Mouse (Mus musculus): ENCODE results near the gene B4galnt1. TPM values are rescaled to one million over a fixed set of nuclear protein-coding genes. Genes with fewer than 3 reads are reported as not detected.
"Not testable (repeated sequence)": the region's sequence is repeated elsewhere in the genome, so short reads cannot be mapped to it uniquely, and the experiment has no call there.

B4galnt1 gene
- polyA plus RNA-seq, 1 experiment from 2014 or later = 6.9 TPM

DNA sequence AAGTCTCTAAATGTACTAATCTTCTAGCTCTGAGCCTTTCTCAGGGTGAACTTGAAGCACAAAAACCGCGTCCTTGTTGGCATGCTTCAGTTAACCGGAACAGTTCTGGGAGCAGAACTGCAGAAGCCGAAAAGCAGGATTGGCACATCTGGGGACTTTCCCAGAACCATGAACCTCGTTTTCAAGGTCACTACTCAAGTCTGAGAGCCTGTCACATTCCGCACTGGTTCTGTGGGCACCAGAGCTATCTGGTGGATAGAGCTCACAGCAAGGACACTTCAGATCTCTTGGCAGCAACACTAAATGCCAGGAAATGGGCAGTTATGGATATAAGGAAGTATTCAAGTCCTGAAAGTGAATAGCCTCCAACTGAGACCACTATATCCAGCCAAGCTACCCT lies 17.9 kb upstream of the B4galnt1 start:
- Histone ChIP-seq H3K27me3 (no peaks in the 10 kb centered on the region), H3K4me3 (no peak overlapping the region), H3K4me1 (no peaks in the 10 kb centered on the region), H3K27ac (no peak overlapping the region), H3K9me3 (no peaks in the 10 kb centered on the region), H3K36me3 (no peaks in the 10 kb centered on the region), H3K9ac (no peak overlapping the region), H3K4me2 (replicated peaks) (no peak overlapping the region)
- WGBS = 80% methylated on average over 6 of the region's 6 CpGs
- no peak for ATAC-seq (ENCODE audit: low FRiP score, low read depth)

DNA sequence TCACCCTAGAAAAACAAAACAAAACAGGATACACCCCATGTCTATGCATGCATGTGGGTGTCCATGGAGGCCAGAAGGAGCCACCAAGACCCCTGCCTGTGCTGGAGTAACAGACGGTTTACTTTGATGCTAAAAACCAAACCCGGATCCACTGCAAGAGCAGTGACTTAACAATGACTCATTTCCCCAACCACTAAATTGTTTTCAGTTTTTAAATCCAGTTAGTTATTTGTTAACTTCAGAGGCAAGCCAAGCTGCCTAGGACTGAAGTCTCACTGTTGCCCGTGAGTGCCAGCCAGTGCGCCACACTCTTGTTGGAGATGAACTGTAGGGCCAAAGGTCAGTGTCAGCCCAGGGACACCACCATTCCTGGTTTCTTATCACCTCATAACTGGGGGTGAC lies 14.6 kb upstream of the B4galnt1 start:
- Histone ChIP-seq H3K4me1 (no peaks in the 10 kb centered on the region), H3K9me3 (no peaks in the 10 kb centered on the region), H3K9ac (no peak overlapping the region), H3K27ac (no peak overlapping the region), H3K36me3 (no peaks in the 10 kb centered on the region), H3K4me2 (replicated peaks) (no peak overlapping the region), H3K4me3 (no peak overlapping the region), H3K27me3 (no peaks in the 10 kb centered on the region)
- ATAC-seq (ENCODE audit: low FRiP score, low read depth) = no peak
- 82% methylated on average over 4 of the region's 4 CpGs for WGBS

DNA sequence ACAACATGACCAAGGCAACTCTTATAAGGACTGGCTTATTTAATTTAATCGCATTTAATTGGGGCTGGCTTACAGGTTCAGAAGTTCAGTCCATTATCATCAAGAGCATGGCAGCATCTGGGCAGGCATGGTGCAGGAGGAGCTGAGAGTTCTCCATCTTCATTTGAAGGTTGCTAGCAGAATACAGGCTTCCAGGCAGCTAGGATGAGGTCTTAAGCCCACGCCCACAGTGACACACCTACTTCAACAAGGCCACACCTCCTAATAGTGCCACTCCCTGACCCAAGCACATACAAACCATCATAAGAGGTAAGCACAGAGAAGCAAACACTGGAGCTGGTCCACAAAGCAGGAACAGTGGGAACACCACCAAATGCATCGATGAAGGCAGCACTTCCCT lies 13.8 kb upstream of the B4galnt1 start:
- H3K9me3 ChIP-seq; ATAC-seq (ENCODE audit: low FRiP score, low read depth); H3K4me3 ChIP-seq; H3K4me1 ChIP-seq; H3K27ac ChIP-seq; H3K9ac ChIP-seq; H3K27me3 ChIP-seq; H3K4me2 ChIP-seq (replicated peaks); H3K36me3 ChIP-seq: not testable (repeated sequence)
- 89% methylated on average over 3 of the region's 3 CpGs for WGBS

DNA sequence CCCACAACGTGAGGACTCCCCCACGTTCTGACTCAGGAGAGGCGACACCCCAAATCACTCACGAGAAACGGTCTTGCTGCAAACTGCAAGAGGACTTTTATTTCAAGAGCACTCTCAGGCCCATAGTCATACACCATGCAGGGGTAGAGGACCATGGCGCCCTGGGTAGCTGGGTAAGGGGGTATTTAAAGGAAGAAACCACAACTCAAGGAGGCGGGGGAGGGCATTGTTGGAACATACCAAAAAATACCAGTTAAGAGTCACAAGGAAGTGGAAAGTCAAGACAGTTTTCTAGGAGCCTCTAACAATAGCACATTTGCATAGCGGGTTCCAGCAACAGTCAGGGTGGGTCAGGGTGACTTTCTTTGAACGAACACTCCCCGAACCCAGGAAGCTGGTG lies 12.5 kb upstream of the B4galnt1 start:
- not testable (repeated sequence) for H3K4me2 ChIP-seq (replicated peaks); H3K27me3 ChIP-seq; H3K9me3 ChIP-seq; H3K36me3 ChIP-seq; H3K4me3 ChIP-seq; H3K9ac ChIP-seq; ATAC-seq (ENCODE audit: low FRiP score, low read depth); H3K27ac ChIP-seq; H3K4me1 ChIP-seq
- 89% methylated on average over 10 of the region's 10 CpGs for WGBS

DNA sequence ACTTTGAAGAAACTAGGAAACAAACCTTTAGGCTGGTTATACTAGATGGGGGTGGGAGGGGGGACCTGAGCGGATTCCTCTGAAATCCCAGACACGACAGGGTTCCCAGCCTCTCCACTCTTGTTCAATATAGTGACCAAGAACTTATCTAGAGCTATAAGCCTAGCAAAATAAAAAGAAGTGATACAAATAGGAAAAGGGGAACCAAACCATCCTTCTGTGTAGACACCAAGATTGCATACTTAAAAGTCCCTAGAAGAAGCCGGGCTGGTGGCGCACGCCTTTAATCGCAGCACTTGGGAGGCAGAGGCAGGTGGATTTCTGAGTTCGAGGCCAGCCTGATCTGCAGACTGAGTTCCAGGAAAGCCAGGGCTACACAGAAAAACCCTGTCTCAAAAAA lies 11.7 kb upstream of the B4galnt1 start:
- WGBS = 94% methylated on average over 7 of the region's 7 CpGs

DNA sequence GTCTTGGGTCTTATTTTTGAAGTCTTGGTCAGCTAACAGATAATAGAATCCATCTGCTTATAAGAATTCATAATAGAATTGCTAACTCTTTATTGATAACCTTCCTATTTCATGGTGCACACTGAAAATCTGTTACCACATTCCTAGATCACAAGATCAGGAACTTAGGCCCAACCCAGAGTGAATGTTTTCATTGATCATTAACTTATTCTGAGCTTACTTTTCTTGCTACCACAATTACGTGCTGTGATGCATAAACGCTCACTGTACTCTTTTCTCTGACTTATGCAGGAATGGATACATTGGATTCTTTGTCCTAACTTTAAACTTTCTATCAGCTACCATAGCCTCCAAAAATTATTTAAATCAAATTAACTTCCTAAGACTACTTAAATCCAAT lies 10.8 kb upstream of the B4galnt1 start:
- Histone ChIP-seq H3K27me3 (no peaks in the 10 kb centered on the region), H3K27ac (no peak overlapping the region), H3K9ac (no peak overlapping the region), H3K4me2 (replicated peaks) (no peak overlapping the region), H3K36me3 (no peaks in the 10 kb centered on the region), H3K4me3 (no peak overlapping the region), H3K4me1 (no peaks in the 10 kb centered on the region), H3K9me3 (no peaks in the 10 kb centered on the region)
- no peak for ATAC-seq (ENCODE audit: low FRiP score, low read depth)
- 90% methylated on average over 2 of the region's 2 CpGs for WGBS

More for the DNA sequence above, 11.7 kb upstream of the B4galnt1 start:
- no peak overlapping the region for H3K27ac ChIP-seq
- H3K9ac ChIP-seq = no peak overlapping the region
- no peaks in the 10 kb centered on the region for H3K4me1 ChIP-seq
- H3K27me3 ChIP-seq = no peaks in the 10 kb centered on the region
- H3K4me3 ChIP-seq = no peak overlapping the region
- H3K9me3 ChIP-seq = no peaks in the 10 kb centered on the region
- ATAC-seq (ENCODE audit: low FRiP score, low read depth) = no peak
- no peaks in the 10 kb centered on the region for H3K36me3 ChIP-seq
- H3K4me2 ChIP-seq (replicated peaks) = no peak overlapping the region

DNA sequence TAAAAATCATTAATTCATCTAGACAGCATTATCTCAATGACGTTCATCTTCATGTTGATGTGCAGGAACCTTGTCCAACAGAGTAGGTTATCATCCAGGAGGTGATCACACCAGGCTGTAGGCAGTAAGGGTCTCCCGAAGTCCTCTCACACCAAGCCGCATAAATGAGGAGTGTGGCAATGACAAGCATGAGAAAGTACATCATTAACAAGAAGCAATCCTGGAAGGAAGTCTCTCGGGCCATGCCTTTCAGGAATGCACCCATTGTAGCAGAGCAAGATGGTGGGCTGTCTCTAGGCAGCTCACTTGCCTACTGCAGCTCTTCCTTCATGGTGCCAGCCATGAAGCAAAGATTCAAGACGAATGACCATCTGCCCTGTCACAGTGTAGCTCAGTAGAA lies 10.4 kb upstream of the B4galnt1 start:
- Histone ChIP-seq H3K27me3 (no peaks in the 10 kb centered on the region), H3K4me1 (no peaks in the 10 kb centered on the region), H3K36me3 (no peaks in the 10 kb centered on the region), H3K4me2 (replicated peaks) (no peak overlapping the region), H3K4me3 (no peak overlapping the region), H3K9ac (no peak overlapping the region), H3K27ac (no peak overlapping the region), H3K9me3 (no peaks in the 10 kb centered on the region)
- ATAC-seq (ENCODE audit: low FRiP score, low read depth) = no peak
- 84% methylated on average over 5 of the region's 5 CpGs for WGBS

DNA sequence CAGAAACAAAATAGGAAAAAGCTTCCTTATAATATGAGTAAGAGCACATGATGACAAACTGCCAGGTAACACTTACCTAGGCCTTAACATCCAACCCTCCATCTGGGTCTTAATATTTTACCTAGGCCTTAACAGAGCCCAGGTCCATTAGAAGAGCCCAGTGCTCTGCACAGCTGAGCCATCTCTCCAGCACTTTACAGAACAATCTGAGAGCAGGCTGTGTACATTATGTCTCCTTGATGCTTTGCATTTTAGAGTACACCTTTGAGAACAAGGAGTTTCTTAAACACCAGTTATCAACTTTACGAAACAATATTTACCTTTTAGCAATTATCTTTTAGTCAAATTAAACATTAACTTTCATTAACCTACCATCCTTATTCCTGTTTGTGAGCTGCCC lies 8.9 kb upstream of the B4galnt1 start:
- no peak overlapping the region for H3K4me3 ChIP-seq
- H3K27me3 ChIP-seq = 0 out of 2 replicates have a peak, but pooled peaks cover 4% of the 10 kb centered on the region
- ATAC-seq (ENCODE audit: low FRiP score, low read depth) = no peak
- no peak overlapping the region for H3K4me2 ChIP-seq (replicated peaks)
- H3K27ac ChIP-seq = no peak overlapping the region
- H3K9ac ChIP-seq = no peak overlapping the region
- 98% methylated on average over 1 of the region's 1 CpGs for WGBS
- no peaks in the 10 kb centered on the region for H3K9me3 ChIP-seq
- H3K4me1 ChIP-seq = no peaks in the 10 kb centered on the region
- H3K36me3 ChIP-seq = no peaks in the 10 kb centered on the region

DNA sequence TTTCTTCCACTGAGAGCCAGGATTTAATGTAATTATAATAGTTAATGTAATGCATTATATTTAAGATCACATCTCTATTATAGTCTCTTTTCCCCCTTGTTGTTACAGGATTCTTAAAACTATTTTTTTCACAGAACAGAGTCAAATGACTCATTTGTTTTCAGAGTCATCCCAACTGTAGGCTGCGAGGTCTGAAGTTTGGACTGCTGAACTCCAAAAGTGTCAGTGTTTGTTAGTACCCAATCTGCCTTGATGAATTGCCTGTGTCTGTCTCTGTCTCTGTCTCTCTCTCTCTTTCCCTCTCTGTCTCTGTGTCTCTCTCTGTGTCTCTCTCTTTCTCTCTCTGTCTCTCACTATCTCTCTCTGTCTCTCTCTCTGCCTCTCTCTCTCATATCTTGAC lies 8.5 kb upstream of the B4galnt1 start:
- no peak overlapping the region for H3K27ac ChIP-seq
- 77% methylated on average over 1 of the region's 1 CpGs for WGBS
- H3K9me3 ChIP-seq = no peaks in the 10 kb centered on the region
- 0 out of 2 replicates have a peak, but pooled peaks cover 4% of the 10 kb centered on the region for H3K27me3 ChIP-seq
- no peaks in the 10 kb centered on the region for H3K4me1 ChIP-seq
- no peak for ATAC-seq (ENCODE audit: low FRiP score, low read depth)
- no peak overlapping the region for H3K9ac ChIP-seq
- no peak overlapping the region for H3K4me2 ChIP-seq (replicated peaks)
- no peaks in the 10 kb centered on the region for H3K36me3 ChIP-seq
- no peak overlapping the region for H3K4me3 ChIP-seq

DNA sequence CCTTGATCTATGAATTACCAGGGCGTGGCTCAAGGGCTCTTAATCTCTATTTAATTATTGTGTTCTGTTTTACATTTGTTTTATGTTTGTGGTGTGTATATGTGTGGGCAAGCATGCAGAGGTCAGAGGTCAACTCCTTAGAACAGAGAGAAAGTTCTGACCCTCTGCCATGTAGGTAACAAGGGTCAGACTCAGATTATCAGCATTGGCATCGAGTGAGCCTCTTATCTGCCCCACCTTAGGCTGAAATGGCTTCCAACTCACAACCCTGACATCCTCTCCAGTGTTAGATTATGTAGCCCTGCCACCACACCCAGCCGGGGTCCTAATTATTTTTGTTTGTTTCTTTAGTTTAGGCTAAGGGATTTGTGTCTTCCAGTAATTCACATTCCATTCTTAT lies 6.6 kb upstream of the B4galnt1 start:
- ATAC-seq (ENCODE audit: low FRiP score, low read depth) = no peak
- no peaks in the 10 kb centered on the region for H3K4me1 ChIP-seq
- 65% methylated on average over 3 of the region's 3 CpGs for WGBS

DNA sequence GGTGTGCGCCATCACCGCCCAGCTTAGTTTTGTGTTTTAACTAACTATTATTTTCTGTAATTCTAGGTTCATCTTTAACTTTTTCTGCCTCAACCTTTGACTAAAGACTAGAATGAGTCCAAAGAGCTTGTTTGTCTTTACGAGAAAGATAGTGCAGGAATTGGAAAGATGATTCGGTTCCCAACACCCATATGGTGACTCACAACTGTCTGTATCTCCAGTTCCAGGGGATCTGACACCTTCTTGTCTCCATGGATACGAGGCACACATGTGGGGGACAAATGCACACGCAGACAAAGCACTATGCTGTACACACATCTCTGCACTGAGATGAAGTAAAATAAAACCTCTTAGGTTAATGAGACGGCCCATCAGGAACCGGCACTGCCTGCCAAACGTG lies 4.9 kb upstream of the B4galnt1 start:
- no peaks in the 10 kb centered on the region for H3K4me1 ChIP-seq
- no peak overlapping the region for H3K4me3 ChIP-seq
- H3K27me3 ChIP-seq = peaks cover 25% of the 10 kb centered on the region
- no peak for ATAC-seq (ENCODE audit: low FRiP score, low read depth)
- H3K36me3 ChIP-seq = no peaks in the 10 kb centered on the region
- WGBS = 81% methylated on average over 9 of the region's 9 CpGs
- H3K27ac ChIP-seq = no peak overlapping the region
- H3K9ac ChIP-seq = no peak overlapping the region
- no peak overlapping the region for H3K4me2 ChIP-seq (replicated peaks)
- H3K9me3 ChIP-seq = no peaks in the 10 kb centered on the region

More for the DNA sequence above, 6.6 kb upstream of the B4galnt1 start:
- Histone ChIP-seq H3K4me2 (replicated peaks) (no peak overlapping the region), H3K9ac (no peak overlapping the region), H3K4me3 (no peak overlapping the region), H3K27ac (no peak overlapping the region), H3K36me3 (no peaks in the 10 kb centered on the region), H3K27me3 (peaks cover 11% of the 10 kb centered on the region), H3K9me3 (no peaks in the 10 kb centered on the region)

DNA sequence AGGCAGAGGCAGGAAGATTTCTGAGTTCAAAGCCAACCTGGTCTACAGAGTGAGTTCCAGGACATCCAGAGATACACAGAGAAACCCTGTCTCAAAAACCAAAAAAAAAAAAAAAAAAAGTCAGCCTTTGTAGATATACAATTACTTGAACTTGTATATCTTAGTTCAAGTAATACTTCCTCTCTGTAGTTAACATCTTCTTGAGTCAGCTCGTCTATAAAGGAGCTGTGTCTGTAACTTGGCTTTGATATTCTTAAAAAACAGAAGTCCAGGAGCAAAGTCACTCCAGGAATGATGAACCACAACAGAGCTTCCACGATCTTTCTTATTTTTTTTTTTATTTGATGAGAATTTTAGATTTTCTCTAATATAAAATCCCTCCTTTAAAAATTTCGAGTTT lies 4.3 kb upstream of the B4galnt1 start:
- H3K4me1 ChIP-seq = peaks cover 5% of the 10 kb centered on the region
- WGBS = 75% methylated on average over 3 of the region's 3 CpGs

DNA sequence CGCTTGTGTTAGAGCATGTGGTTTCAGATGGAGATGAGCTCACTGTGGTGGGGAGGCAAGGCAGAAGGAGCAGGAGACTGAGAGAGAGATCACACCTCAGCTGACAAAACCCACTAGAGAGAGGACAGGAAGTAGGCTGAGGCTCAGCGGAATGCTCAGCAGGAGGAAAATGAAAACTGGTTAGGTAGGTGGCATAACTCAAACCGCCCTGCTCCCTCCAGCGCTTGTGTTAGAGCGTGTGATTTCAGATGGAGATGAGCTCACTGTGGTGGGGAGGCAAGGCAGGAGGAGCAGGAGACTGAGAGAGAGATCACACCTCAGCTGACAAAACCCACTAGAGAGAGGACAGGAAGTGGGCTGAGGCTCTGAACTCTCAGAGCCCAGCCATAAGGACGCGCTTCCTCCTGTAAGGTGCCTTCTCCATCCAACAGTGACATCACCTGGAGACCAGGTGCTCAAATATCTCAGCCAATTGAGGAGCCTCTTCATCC lies 2.2 kb upstream of the B4galnt1 start:
- 45% methylated on average over 7 of the region's 7 CpGs for WGBS
- H3K27me3 ChIP-seq = peaks cover 52% of the 10 kb centered on the region

More for the DNA sequence above, 4.3 kb upstream of the B4galnt1 start:
- Histone ChIP-seq H3K27me3 (peaks cover 32% of the 10 kb centered on the region), H3K27ac (no peak overlapping the region), H3K9me3 (no peaks in the 10 kb centered on the region), H3K4me2 (replicated peaks) (no peak overlapping the region), H3K36me3 (no peaks in the 10 kb centered on the region), H3K4me3 (no peak overlapping the region), H3K9ac (no peak overlapping the region)
- ATAC-seq (ENCODE audit: low FRiP score, low read depth) = no peak

More for the DNA sequence above, 2.2 kb upstream of the B4galnt1 start:
- not testable (repeated sequence) for H3K9me3 ChIP-seq; H3K9ac ChIP-seq; H3K27ac ChIP-seq; H3K4me3 ChIP-seq; H3K36me3 ChIP-seq; ATAC-seq (ENCODE audit: low FRiP score, low read depth); H3K4me2 ChIP-seq (replicated peaks)
- H3K4me1 ChIP-seq = peaks cover 15% of the 10 kb centered on the region
